ENCODE assay signal across 8 mouse cellular contexts in genomic region chr12:8313270-8313771, GRCm38 (mm10). TPM values are rescaled to one million over a fixed set of nuclear protein-coding genes. Genes with fewer than 3 reads are reported as not detected.
DNase-seq lines count a peak whose midpoint lies in the region; ATAC-seq and TF ChIP-seq lines count a peak whose summit lies in the region.

Gene Hs1bp3, plus strand, starts transcription at chr12:8313432.

- H3K9me3 ChIP-seq in CH12.LX (replicated peaks; ENCODE audit: low read length): no peaks in the 10 kb centered on the region
- no peaks in the 10 kb centered on the region for H3K9me3 ChIP-seq in forebrain, embryonic 11.5 days (ENCODE audit: control insufficient read depth, low read length)
- no peaks in the 10 kb centered on the region for H3K9me3 ChIP-seq in heart, embryonic 16.5 days (replicated peaks; ENCODE audit: control insufficient read depth, low read length)
- H3K9me3 ChIP-seq in liver, postnatal 0 days (ENCODE audit: low read length): no peaks in the 10 kb centered on the region
- H3K9me3 ChIP-seq in neural tube, embryonic 13.5 days: no peaks in the 10 kb centered on the region

- no peak within 1 kb of the TSS for H3K27ac ChIP-seq in CH12.LX (ENCODE audit: insufficient read depth, low read depth)
- H3K27ac ChIP-seq in forebrain, embryonic 11.5 days (ENCODE audit: low read depth, low read length): no peak within 1 kb of the TSS
- H3K27ac ChIP-seq in heart, embryonic 16.5 days (ENCODE audit: low read length): no peak within 1 kb of the TSS
- peak within 1 kb of the TSS; percentile 22; the same call in 1 of the 2 replicates for H3K27ac ChIP-seq in liver, postnatal 0 days (ENCODE audit: low read depth)
- no peak within 1 kb of the TSS for H3K27ac ChIP-seq in neural tube, embryonic 13.5 days (replicated peaks)
- no peak within 1 kb of the TSS for H3K27ac ChIP-seq in testis, adult 2 months (ENCODE audit: control insufficient read depth, insufficient read depth, low read depth, low read length)

- peak; percentile 70 for TF ChIP-seq POLR2A in CH12.LX (IDR thresholded peaks at IDR 0.05; ENCODE audit: low read depth, low read length)
- no peak for TF ChIP-seq POLR2A in testis, adult 2 months (IDR thresholded peaks at IDR 0.05; ENCODE audit: control insufficient read depth, low read depth, low read length)

- DNase-seq in CH12.LX (ENCODE audit: extremely low read depth): peak; percentile 82
- peak; percentile 74 for DNase-seq in c-Kit-positive CD71-negative TER-119-negative erythroid progenitor cells, embryonic 14.5 days (ENCODE audit: low read depth)
- peak; percentile 96 for DNase-seq in forebrain, embryonic 11.5 days (ENCODE audit: low spot score)
- peak; percentile 86 to 97 for DNase-seq in kidney, postnatal 36 days
- peak; percentile 93 for DNase-seq in liver, postnatal 0 days

- H3K27me3 ChIP-seq in CH12.LX (replicated peaks): peaks cover 9% of the 10 kb centered on the region
- H3K27me3 ChIP-seq in forebrain, embryonic 11.5 days (ENCODE audit: control insufficient read depth, insufficient read depth, low read length): no peaks in the 10 kb centered on the region; the same call in 1 of the 2 replicates
- H3K27me3 ChIP-seq in heart, embryonic 16.5 days (ENCODE audit: control insufficient read depth, insufficient read depth, low read length): peaks cover 11% of the 10 kb centered on the region
- peaks cover 10% of the 10 kb centered on the region for H3K27me3 ChIP-seq in liver, postnatal 0 days (ENCODE audit: insufficient read depth, low read length)
- H3K27me3 ChIP-seq in neural tube, embryonic 13.5 days: peaks cover 22% of the 10 kb centered on the region
- H3K27me3 ChIP-seq in testis, adult 2 months (ENCODE audit: control insufficient read depth, insufficient read depth, low read length): no peaks in the 10 kb centered on the region

- no peak for TF ChIP-seq EP300 in CH12.LX (IDR thresholded peaks at IDR 0.05; ENCODE audit: low read length)
- TF ChIP-seq EP300 in liver, postnatal 0 days (IDR thresholded peaks at IDR 0.05; ENCODE audit: low read depth): no peak

- H3K4me3 ChIP-seq in CH12.LX (replicated peaks in 1 of 3; ENCODE audit: low read depth in 2 of 3, low read length in 2 of 3, poor library complexity in 1 of 3): peak within 1 kb of the TSS; percentile 72 to 80 (median 78)
- H3K4me3 ChIP-seq in forebrain, embryonic 11.5 days (ENCODE audit: low read depth, low read length): peak within 1 kb of the TSS; percentile 59
- peak within 1 kb of the TSS; percentile 63 for H3K4me3 ChIP-seq in heart, embryonic 16.5 days (ENCODE audit: low read length)
- H3K4me3 ChIP-seq in liver, postnatal 0 days (ENCODE audit: low read depth, low read length): peak within 1 kb of the TSS; percentile 71
- H3K4me3 ChIP-seq in neural tube, embryonic 13.5 days: peak within 1 kb of the TSS; percentile 50
- H3K4me3 ChIP-seq in testis, adult 2 months (ENCODE audit: control insufficient read depth, low read depth, low read length): peak within 1 kb of the TSS; percentile 90

- peak; percentile 84 for ATAC-seq in forebrain, embryonic 11.5 days (replicated peaks; ENCODE audit: low FRiP score)
- ATAC-seq in heart, embryonic 16.5 days (replicated peaks; ENCODE audit: extremely low read depth, insufficient read depth, low FRiP score): peak; percentile 87
- peak; percentile 91 for ATAC-seq in liver, postnatal 0 days
- ATAC-seq in neural tube, embryonic 13.5 days (ENCODE audit: low read depth): peak; percentile 84

- no peaks in the 10 kb centered on the region for H3K79me2 ChIP-seq in CH12.LX (replicated peaks; ENCODE audit: control insufficient read depth, extremely low read depth, insufficient read depth, poor library complexity, severe bottlenecking)

- WGBS in forebrain, embryonic 11.5 days: under 1% methylated on average over 35 of the region's 38 CpGs
- under 1% methylated on average over 38 of the region's 38 CpGs for WGBS in heart, embryonic 16.5 days
- 1% methylated on average over 32 of the region's 38 CpGs for WGBS in liver, postnatal 0 days (ENCODE audit: insufficient replicate concordance)
- 0% methylated on average over 36 of the region's 38 CpGs for WGBS in neural tube, embryonic 13.5 days

- peaks cover 11 to 19% of the 10 kb centered on the region in 2 experiments for H3K4me1 ChIP-seq in CH12.LX (ENCODE audit: control insufficient read depth in 1 of 2, insufficient read depth in 2 of 2)
- H3K4me1 ChIP-seq in forebrain, embryonic 11.5 days (replicated peaks; ENCODE audit: control insufficient read depth, insufficient read depth, low read length): 0 out of 2 replicates have a peak, but pooled peaks cover 1% of the 10 kb centered on the region
- H3K4me1 ChIP-seq in heart, embryonic 16.5 days (ENCODE audit: control insufficient read depth, insufficient read depth, low read length): peaks cover 6% of the 10 kb centered on the region
- H3K4me1 ChIP-seq in liver, postnatal 0 days (ENCODE audit: insufficient read depth): 0 out of 2 replicates have a peak, but pooled peaks cover 2% of the 10 kb centered on the region
- peaks cover 29% of the 10 kb centered on the region for H3K4me1 ChIP-seq in neural tube, embryonic 13.5 days (replicated peaks)
- H3K4me1 ChIP-seq in testis, adult 2 months (ENCODE audit: control insufficient read depth, insufficient read depth, low read length): no peaks in the 10 kb centered on the region

- TF ChIP-seq CTCF in CH12.LX (conservative IDR thresholded peaks at IDR 0.05 in 1 of 2, IDR thresholded peaks at IDR 0.05 in 1 of 2; ENCODE audit: low read depth in 2 of 2, low read length in 2 of 2): peak; percentile 34 to 86; a peak in 3 of 4 replicates
- TF ChIP-seq CTCF in liver, postnatal 0 days (IDR thresholded peaks at IDR 0.05; ENCODE audit: low read depth): peak; percentile 96
- TF ChIP-seq CTCF in testis, adult 2 months (IDR thresholded peaks at IDR 0.05; ENCODE audit: control insufficient read depth, insufficient read depth, insufficient replicate concordance, low read depth, low read length): peak; percentile 86

- in situ Hi-C loops in CH12.LX (cut with MboI; ENCODE audit: low pct_ligation_motif_present, low pct_unique_long_range_greater_than_20kb, low sequenced_read_pairs): loop anchor here (25.0 kb wide), 1 partner anchor 699 kb away; no protein-coding TSS in a partner anchor

- peak; percentile 62 for TF ChIP-seq RAD21 in CH12.LX (IDR thresholded peaks at IDR 0.05; ENCODE audit: low read depth, low read length)

- peak within 1 kb of the TSS; percentile 89 for H3K4me2 ChIP-seq in CH12.LX (ENCODE audit: insufficient read depth, low read depth, poor library complexity, severe bottlenecking)
- peak within 1 kb of the TSS; percentile 68 for H3K4me2 ChIP-seq in forebrain, embryonic 11.5 days (ENCODE audit: low read depth, low read length, severe bottlenecking)
- H3K4me2 ChIP-seq in heart, embryonic 16.5 days (ENCODE audit: low read depth, low read length): peak within 1 kb of the TSS; percentile 95
- peak within 1 kb of the TSS; percentile 94 for H3K4me2 ChIP-seq in liver, postnatal 0 days (ENCODE audit: low read depth, low read length)
- peak within 1 kb of the TSS; percentile 82 for H3K4me2 ChIP-seq in neural tube, embryonic 13.5 days

- dilution Hi-C loops in CH12.LX (cut with MboI; ENCODE audit: extremely low pct_ligation_motif_present, extremely low pct_unique_long_range_greater_than_20kb, low sequenced_read_pairs): no loop called here

- H3K36me3 ChIP-seq in CH12.LX (replicated peaks in 1 of 2; ENCODE audit: control insufficient read depth in 1 of 2, insufficient read depth in 1 of 2, low read length in 1 of 2): peaks cover 10 to 36% of the 10 kb centered on the region in 2 experiments
- no peaks in the 10 kb centered on the region for H3K36me3 ChIP-seq in forebrain, embryonic 11.5 days (ENCODE audit: control insufficient read depth, insufficient read depth, low read length)
- 0 out of 2 replicates have a peak, but pooled peaks cover 5% of the 10 kb centered on the region for H3K36me3 ChIP-seq in heart, embryonic 16.5 days (ENCODE audit: control insufficient read depth, insufficient read depth)
- H3K36me3 ChIP-seq in liver, postnatal 0 days (replicated peaks; ENCODE audit: insufficient read depth, low read length): peaks cover 5% of the 10 kb centered on the region; the same call in 1 of the 2 replicates
- H3K36me3 ChIP-seq in neural tube, embryonic 13.5 days: peaks cover 7% of the 10 kb centered on the region; the same call in 1 of the 2 replicates
- H3K36me3 ChIP-seq in testis, adult 2 months (ENCODE audit: control insufficient read depth, insufficient read depth, low read length): no peaks in the 10 kb centered on the region

- peak within 1 kb of the TSS; percentile 67 for H3K9ac ChIP-seq in CH12.LX (ENCODE audit: insufficient read depth, low read depth)
- H3K9ac ChIP-seq in forebrain, embryonic 11.5 days (ENCODE audit: low read length): peak within 1 kb of the TSS; percentile 67
- peak within 1 kb of the TSS; percentile 72 for H3K9ac ChIP-seq in heart, embryonic 16.5 days (ENCODE audit: low read length)
- peak within 1 kb of the TSS; percentile 70 for H3K9ac ChIP-seq in liver, postnatal 0 days (replicated peaks)
- peak within 1 kb of the TSS; percentile 70 for H3K9ac ChIP-seq in neural tube, embryonic 13.5 days

TF ChIP-seq in CH12.LX, 34 proteins besides CTCF, POLR2A, EP300 and RAD21 (continues in another document):
- peak; percentile 97 for TF ChIP-seq BHLHE40 (IDR thresholded peaks at IDR 0.05; ENCODE audit: low read depth, low read length)
- TF ChIP-seq ETS1 (conservative IDR thresholded peaks at IDR 0.05; ENCODE audit: low read depth, low read length): 0 out of 2 replicates have a peak, but pooled peaks have one; percentile 23
- no peak for TF ChIP-seq TBP (conservative IDR thresholded peaks at IDR 0.05; ENCODE audit: low read depth, low read length)
- TF ChIP-seq MXI1 (IDR thresholded peaks at IDR 0.05; ENCODE audit: low read depth, low read length): peak; percentile 65
- TF ChIP-seq MEF2A (IDR thresholded peaks at IDR 0.05; ENCODE audit: borderline replicate concordance, low read depth, low read length): no peak
- no peak for TF ChIP-seq JUN (IDR thresholded peaks at IDR 0.05; ENCODE audit: insufficient read depth, low read depth, low read length)
- peak; percentile 41; the same call in 1 of the 2 replicates for TF ChIP-seq ELF1 (IDR thresholded peaks at IDR 0.05; ENCODE audit: low read depth, low read length)
- TF ChIP-seq E2F4 (IDR thresholded peaks at IDR 0.05; ENCODE audit: insufficient replicate concordance, low read depth, low read length): no peak
- TF ChIP-seq MAX (IDR thresholded peaks at IDR 0.05; ENCODE audit: low read length): peak; percentile 66; the same call in 1 of the 2 replicates

RNA-seq across cellular contexts. Expression of gene Hs1bp3, which starts in this region (rescaled TPM):
- total RNA-seq in CH12.LX (2012; rRNA removed) (4.0 and 4.7 TPM in 2 replicates), CH12.LX (2014; rRNA removed) (2.6 and 2.9 TPM in 2 replicates)
- 8.2 and 10.1 TPM in 2 replicates for polyA plus RNA-seq in CH12.LX (2012; ENCODE audit: insufficient read length, low read depth)
- polyA plus RNA-seq in forebrain, embryonic 11.5 days (2014; fragmentation: Nextera tagmentation; extraction: Ambion mirVana): 7.8 and 10.5 TPM in 2 replicates
- polyA plus RNA-seq in heart, embryonic 16.5 days (2015; fragmentation: Nextera tagmentation; extraction: Ambion mirVana): 15.1 and 16.5 TPM in 2 replicates
- 3.2 and 3.7 TPM in 2 replicates for polyA plus RNA-seq in liver, postnatal 0 days (2015; fragmentation: Nextera tagmentation; extraction: Ambion mirVana)
- polyA plus RNA-seq in neural tube, embryonic 13.5 days (2015; fragmentation: Nextera tagmentation; extraction: Ambion mirVana): 10.6 and 11.3 TPM in 2 replicates
- polyA plus RNA-seq in testis, adult 2 months (2012; rRNA removed): 1.5 and 1.8 TPM in 2 replicates
